Mouse (Mus musculus): ENCODE measurements around the gene Mfap3l.
"Not testable (repeated sequence)": the region's sequence is repeated elsewhere in the genome, so short reads cannot be mapped to it uniquely, and the experiment has no call there.

Gene Mfap3l

GRCm38 (mm10) chr8:60632250-60632932 is at the start of gene Mfap3l:
TSS of gene Mfap3l (plus strand) at chr8:60632827.
- peak; percentile 97 for DNase-seq

- no peak for DNase-seq
Measured at GRCm38 (mm10) chr8:60583369-60583768, 49.3 kb upstream of the Mfap3l start.

GRCm38 (mm10) chr8:60591352-60592105 is 41.1 kb upstream of the Mfap3l start:
- DNase-seq, result not testable (repeated sequence)

GRCm38 (mm10) chr8:60594761-60595160 is 37.9 kb upstream of the Mfap3l start:
- peak; percentile 11 for DNase-seq

- DNase-seq, result no peak
Measured at GRCm38 (mm10) chr8:60611580-60612111, 21.0 kb upstream of the Mfap3l start.

GRCm38 (mm10) chr8:60616928-60617327 is 15.7 kb upstream of the Mfap3l start:
- DNase-seq, result peak; percentile 67

GRCm38 (mm10) chr8:60621561-60621960 is 11.1 kb upstream of the Mfap3l start:
- no peak for DNase-seq

GRCm38 (mm10) chr8:60622056-60622455 is 10.6 kb upstream of the Mfap3l start:
- no peak for DNase-seq

GRCm38 (mm10) chr8:60623438-60623837 is 9.2 kb upstream of the Mfap3l start:
- no peak for DNase-seq

GRCm38 (mm10) chr8:60624722-60625121 is 7.9 kb upstream of the Mfap3l start:
- no peak for DNase-seq

- DNase-seq, result peak; percentile 74
Measured at GRCm38 (mm10) chr8:60627937-60628336, 4.7 kb upstream of the Mfap3l start.

- no peak for DNase-seq
Measured at GRCm38 (mm10) chr8:60629059-60629458, 3.6 kb upstream of the Mfap3l start.

- DNase-seq, result peak; percentile 94
Measured at GRCm38 (mm10) chr8:60631504-60631934, 1.1 kb upstream of the Mfap3l start.

- no peak for DNase-seq
Measured at GRCm38 (mm10) chr8:60632933-60633655, 467 bp downstream of the Mfap3l start.

- DNase-seq, result no peak
Measured at GRCm38 (mm10) chr8:60634921-60635320, 2.3 kb downstream of the Mfap3l start.

- DNase-seq, result no peak
Measured at GRCm38 (mm10) chr8:60635846-60636245, 3.2 kb downstream of the Mfap3l start.

GRCm38 (mm10) chr8:60640046-60640445 is 7.4 kb downstream of the Mfap3l start:
- DNase-seq, result no peak

- DNase-seq, result peak; percentile 62
Measured at GRCm38 (mm10) chr8:60643416-60644020, 10.9 kb downstream of the Mfap3l start.

- no peak for DNase-seq
Measured at GRCm38 (mm10) chr8:60645164-60645563, 12.5 kb downstream of the Mfap3l start.

GRCm38 (mm10) chr8:60645911-60646310 is 13.3 kb downstream of the Mfap3l start:
- DNase-seq, result no peak

- no peak for DNase-seq
Measured at GRCm38 (mm10) chr8:60647291-60647690, 14.7 kb downstream of the Mfap3l start.

GRCm38 (mm10) chr8:60649081-60649480 is 16.5 kb downstream of the Mfap3l start:
- DNase-seq, result no peak

GRCm38 (mm10) chr8:60650119-60650518 is 17.5 kb downstream of the Mfap3l start:
- no peak for DNase-seq
